Mouse (Mus musculus) layer of hippocampus, adult 9-10 months (tissue): ENCODE results near the gene March6.

Source experiments
- DNase-seq: peaks from one replicate; pipeline ENCODE4 v3.0.0; 2022; ENCODE audit warnings: low spot score

The March6 gene

GRCm38 (mm10) chr15:31417409-31417795 is 113.5 kb downstream of the March6 start:
- no peak for DNase-seq

- no peak for DNase-seq
Measured at GRCm38 (mm10) chr15:31415181-31415580, 115.7 kb downstream of the March6 start.

GRCm38 (mm10) chr15:31414179-31414898 is 116.5 kb downstream of the March6 start:
- DNase-seq = no peak

- DNase-seq = no peak
Measured at GRCm38 (mm10) chr15:31413662-31414061, 117.2 kb downstream of the March6 start.

- DNase-seq = no peak
Measured at GRCm38 (mm10) chr15:31412933-31413332, 117.9 kb downstream of the March6 start.

- no peak for DNase-seq
Measured at GRCm38 (mm10) chr15:31412436-31412835, 118.4 kb downstream of the March6 start.

GRCm38 (mm10) chr15:31407490-31407889 is 123.4 kb downstream of the March6 start:
- no peak for DNase-seq

GRCm38 (mm10) chr15:31406881-31407280 is 124.0 kb downstream of the March6 start:
- DNase-seq = no peak
